Mouse (Mus musculus): ENCODE measurements around the gene Alk. TPM values are rescaled to one million over a fixed set of nuclear protein-coding genes. Genes with fewer than 3 reads are reported as not detected.

The Alk gene
- polyA plus RNA-seq, 1 experiment from 2014 or later = 0.17 TPM

DNA sequence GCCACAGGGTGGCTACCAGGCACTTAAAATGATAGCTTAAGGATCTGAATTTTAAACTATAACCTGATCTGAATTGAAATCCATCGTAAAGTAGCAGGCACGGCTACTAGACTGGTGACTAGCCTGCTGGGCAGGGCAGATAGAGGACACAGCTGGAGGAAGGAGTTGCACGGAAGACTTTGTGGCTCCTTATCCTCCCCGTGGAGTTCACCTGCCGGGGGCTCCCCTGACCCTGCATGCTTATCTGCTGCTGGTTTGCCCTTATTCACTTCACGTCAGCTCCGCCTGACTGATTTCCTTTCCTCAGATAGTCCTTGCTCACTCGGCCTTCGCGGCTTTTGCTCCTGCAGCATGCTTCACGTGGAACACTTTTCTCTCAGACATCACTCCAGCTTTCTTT lies 484.1 kb downstream of the Alk start:
- H3K4me2 ChIP-seq (replicated peaks; ENCODE audit: low read depth) = no peak overlapping the region
- H3K4me1 ChIP-seq (replicated peaks; ENCODE audit: control insufficient read depth, insufficient read depth, low read length) = 0 out of 2 replicates have a peak, but pooled peaks cover 4% of the 10 kb centered on the region
- ATAC-seq = peak; percentile 70
- H3K27ac ChIP-seq (ENCODE audit: low read depth, low read length) = no peak overlapping the region
- H3K9ac ChIP-seq (ENCODE audit: low read depth, low read length) = no peak overlapping the region
- no peaks in the 10 kb centered on the region for H3K27me3 ChIP-seq (replicated peaks; ENCODE audit: control insufficient read depth, insufficient read depth, low read length)
- H3K4me3 ChIP-seq (ENCODE audit: low read depth, low read length) = no peak overlapping the region
- WGBS = 41% methylated on average over 11 of the region's 11 CpGs
- no peaks in the 10 kb centered on the region for H3K9me3 ChIP-seq (ENCODE audit: control insufficient read depth)
- no peaks in the 10 kb centered on the region for H3K36me3 ChIP-seq (ENCODE audit: control insufficient read depth, insufficient read depth)
- no peak for TF ChIP-seq CTCF (IDR thresholded peaks at IDR 0.05; ENCODE audit: low read depth)

DNA sequence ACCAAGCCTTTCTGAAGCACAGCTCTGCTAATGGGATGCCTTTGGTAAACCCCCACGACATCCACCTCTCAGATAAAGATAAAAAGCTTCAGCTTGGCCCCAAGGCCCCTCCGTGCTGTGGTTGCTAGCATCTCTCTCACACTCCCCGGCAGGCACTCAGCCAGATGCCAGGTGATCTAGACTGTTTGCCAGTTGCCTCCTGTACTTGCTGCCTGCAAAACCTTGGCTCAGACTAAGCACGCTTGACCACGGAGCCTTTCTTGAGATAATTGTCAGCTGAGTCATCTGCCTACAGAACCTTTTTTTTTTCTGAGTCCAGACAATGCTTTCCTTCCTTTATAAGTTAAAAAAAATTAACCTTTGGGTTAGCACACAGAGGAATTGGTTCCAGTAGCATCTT lies 486.1 kb downstream of the Alk start:
- no peak overlapping the region for H3K9ac ChIP-seq (ENCODE audit: low read depth, low read length)
- H3K9me3 ChIP-seq (ENCODE audit: control insufficient read depth) = no peaks in the 10 kb centered on the region
- no peak for TF ChIP-seq CTCF (IDR thresholded peaks at IDR 0.05; ENCODE audit: low read depth)
- H3K4me1 ChIP-seq (replicated peaks; ENCODE audit: control insufficient read depth, insufficient read depth, low read length) = 0 out of 2 replicates have a peak, but pooled peaks cover 4% of the 10 kb centered on the region
- no peaks in the 10 kb centered on the region for H3K27me3 ChIP-seq (replicated peaks; ENCODE audit: control insufficient read depth, insufficient read depth, low read length)
- no peak overlapping the region for H3K27ac ChIP-seq (ENCODE audit: low read depth, low read length)
- no peak overlapping the region for H3K4me3 ChIP-seq (ENCODE audit: low read depth, low read length)
- ATAC-seq = no peak
- no peaks in the 10 kb centered on the region for H3K36me3 ChIP-seq (ENCODE audit: control insufficient read depth, insufficient read depth)
- 51% methylated on average over 5 of the region's 5 CpGs for WGBS
- H3K4me2 ChIP-seq (replicated peaks; ENCODE audit: low read depth) = no peak overlapping the region

DNA sequence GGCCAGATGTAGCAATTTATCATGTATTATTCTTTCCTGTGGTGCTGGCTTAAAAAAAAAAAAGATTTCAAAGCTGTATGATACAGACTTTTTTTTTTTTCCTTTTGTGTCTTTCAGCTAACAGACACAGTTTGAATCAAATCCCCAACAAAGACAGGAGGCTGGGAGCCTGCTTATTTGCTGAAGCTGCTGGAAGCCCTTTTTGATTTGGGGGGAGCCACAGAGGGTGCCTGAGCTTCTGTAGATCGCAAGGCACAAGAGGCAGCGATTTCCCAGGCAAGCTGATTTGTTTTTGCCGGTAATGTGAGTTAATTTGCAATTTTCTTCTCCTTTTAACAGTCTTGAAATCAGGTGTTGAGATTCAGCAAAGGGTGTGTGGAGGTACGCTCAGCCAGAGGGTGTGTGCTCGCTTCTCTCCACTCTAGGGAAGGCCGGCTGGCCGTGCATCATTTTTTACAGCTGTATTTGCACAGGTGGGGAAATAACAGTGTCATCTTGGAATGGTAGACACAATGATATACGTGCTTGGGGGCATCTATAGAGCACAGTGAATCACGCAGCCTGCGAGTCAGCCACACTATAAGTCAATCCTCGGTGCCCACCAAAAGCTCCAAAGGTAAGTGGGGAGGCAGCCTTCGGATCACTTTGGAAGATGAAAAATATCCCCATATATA lies 489.0 kb downstream of the Alk start:
- Histone ChIP-seq H3K9me3 (ENCODE audit: control insufficient read depth) (no peaks in the 10 kb centered on the region), H3K36me3 (ENCODE audit: control insufficient read depth, insufficient read depth) (no peaks in the 10 kb centered on the region), H3K4me2 (replicated peaks; ENCODE audit: low read depth) (no peak overlapping the region), H3K27me3 (replicated peaks; ENCODE audit: control insufficient read depth, insufficient read depth, low read length) (no peaks in the 10 kb centered on the region), H3K9ac (ENCODE audit: low read depth, low read length) (no peak overlapping the region), H3K4me3 (ENCODE audit: low read depth, low read length) (no peak overlapping the region), H3K4me1 (replicated peaks; ENCODE audit: control insufficient read depth, insufficient read depth, low read length) (0 out of 2 replicates have a peak, but pooled peaks cover 3% of the 10 kb centered on the region), H3K27ac (ENCODE audit: low read depth, low read length) (no peak overlapping the region)
- no peak for ATAC-seq
- whole genome bisulfite sequencing = 50% methylated on average over 12 of the region's 12 CpGs
- no peak for TF ChIP-seq CTCF (IDR thresholded peaks at IDR 0.05; ENCODE audit: low read depth)

DNA sequence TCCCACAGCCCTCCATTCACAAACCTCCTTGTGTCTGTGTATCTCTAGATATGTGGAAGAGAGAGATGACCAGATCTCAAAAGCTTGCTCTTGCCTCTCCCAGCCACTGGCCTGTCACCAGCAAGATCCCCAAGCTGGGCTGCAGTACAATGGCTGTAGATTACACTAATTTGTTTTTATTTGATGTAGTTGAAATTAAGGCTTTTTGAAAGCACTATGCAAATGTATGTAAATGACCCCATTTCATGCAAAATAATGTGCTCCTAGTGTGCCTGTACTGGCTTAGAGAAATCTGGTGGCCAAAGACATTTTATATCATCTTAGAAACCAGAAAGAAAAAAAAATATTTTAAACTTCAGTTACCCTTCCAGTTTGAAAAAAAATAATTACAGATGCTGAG lies 492.4 kb downstream of the Alk start:
- Histone ChIP-seq H3K9ac (ENCODE audit: low read depth, low read length) (no peak overlapping the region), H3K9me3 (ENCODE audit: control insufficient read depth) (no peaks in the 10 kb centered on the region), H3K36me3 (ENCODE audit: control insufficient read depth, insufficient read depth) (no peaks in the 10 kb centered on the region), H3K4me2 (replicated peaks; ENCODE audit: low read depth) (no peak overlapping the region), H3K27ac (ENCODE audit: low read depth, low read length) (no peak overlapping the region), H3K4me3 (ENCODE audit: low read depth, low read length) (no peak overlapping the region), H3K27me3 (replicated peaks; ENCODE audit: control insufficient read depth, insufficient read depth, low read length) (no peaks in the 10 kb centered on the region), H3K4me1 (replicated peaks; ENCODE audit: control insufficient read depth, insufficient read depth, low read length) (no peaks in the 10 kb centered on the region)
- TF ChIP-seq CTCF (IDR thresholded peaks at IDR 0.05; ENCODE audit: low read depth) = no peak
- ATAC-seq = no peak

DNA sequence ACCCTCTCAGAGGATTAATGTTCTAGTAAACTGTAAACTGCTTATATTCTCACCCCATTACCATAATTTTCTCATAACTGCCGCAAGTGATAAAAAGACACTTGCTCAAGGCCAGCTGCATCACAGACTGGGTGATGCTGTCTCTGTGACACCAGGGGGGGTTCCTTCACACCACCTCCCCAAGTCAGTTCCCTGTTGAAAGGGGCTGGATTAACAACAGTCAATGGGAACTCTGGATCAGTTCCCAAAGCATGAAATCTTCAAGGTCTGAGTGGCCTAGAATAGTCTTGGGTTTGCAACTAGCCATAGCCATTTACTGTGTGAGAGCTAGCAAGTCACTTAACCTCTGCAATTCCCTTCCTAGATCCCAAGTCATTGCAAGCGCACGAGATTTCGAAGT lies 492.9 kb downstream of the Alk start:
- Histone ChIP-seq H3K27ac (ENCODE audit: low read depth, low read length) (no peak overlapping the region), H3K27me3 (replicated peaks; ENCODE audit: control insufficient read depth, insufficient read depth, low read length) (no peaks in the 10 kb centered on the region), H3K36me3 (ENCODE audit: control insufficient read depth, insufficient read depth) (no peaks in the 10 kb centered on the region), H3K4me1 (replicated peaks; ENCODE audit: control insufficient read depth, insufficient read depth, low read length) (no peaks in the 10 kb centered on the region), H3K9ac (ENCODE audit: low read depth, low read length) (no peak overlapping the region), H3K9me3 (ENCODE audit: control insufficient read depth) (no peaks in the 10 kb centered on the region), H3K4me3 (ENCODE audit: low read depth, low read length) (no peak overlapping the region), H3K4me2 (replicated peaks; ENCODE audit: low read depth) (no peak overlapping the region)
- WGBS = 87% methylated on average over 4 of the region's 4 CpGs
- TF ChIP-seq CTCF (IDR thresholded peaks at IDR 0.05; ENCODE audit: low read depth) = no peak
- ATAC-seq = no peak

DNA sequence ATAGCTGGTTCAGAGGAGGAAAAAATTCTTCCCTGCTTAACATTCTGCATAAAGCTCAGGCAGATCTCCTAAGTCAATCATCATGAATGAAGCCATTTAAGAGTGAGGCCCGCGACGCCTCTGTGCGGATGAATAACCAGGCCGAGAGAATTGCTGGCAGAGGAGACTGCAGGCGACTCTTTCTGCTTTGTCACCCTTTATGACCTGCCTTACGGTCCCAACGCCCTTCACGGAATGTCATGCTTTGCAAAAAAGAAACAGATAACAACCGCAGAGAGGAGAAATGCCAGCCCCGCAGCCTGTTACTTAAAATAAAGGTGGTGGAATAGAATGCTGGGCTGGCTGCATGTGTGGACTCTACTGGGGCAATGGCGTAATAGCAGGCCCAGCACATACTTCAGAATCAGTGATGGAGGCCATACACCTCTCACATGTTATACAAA lies 517.1 kb downstream of the Alk start:
- H3K9me3 ChIP-seq (ENCODE audit: control insufficient read depth) = no peaks in the 10 kb centered on the region
- H3K27me3 ChIP-seq (replicated peaks; ENCODE audit: control insufficient read depth, insufficient read depth, low read length) = no peaks in the 10 kb centered on the region
- no peak overlapping the region for H3K27ac ChIP-seq (ENCODE audit: low read depth, low read length)
- no peak overlapping the region for H3K9ac ChIP-seq (ENCODE audit: low read depth, low read length)
- 84% methylated on average over 12 of the region's 12 CpGs for WGBS
- no peaks in the 10 kb centered on the region for H3K4me1 ChIP-seq (replicated peaks; ENCODE audit: control insufficient read depth, insufficient read depth, low read length)
- no peak overlapping the region for H3K4me2 ChIP-seq (replicated peaks; ENCODE audit: low read depth)
- H3K36me3 ChIP-seq (ENCODE audit: control insufficient read depth, insufficient read depth) = no peaks in the 10 kb centered on the region
- no peak for TF ChIP-seq CTCF (IDR thresholded peaks at IDR 0.05; ENCODE audit: low read depth)
- no peak for ATAC-seq
- H3K4me3 ChIP-seq (ENCODE audit: low read depth, low read length) = no peak overlapping the region

Data from intestine, postnatal 0 days (tissue).